Mouse (Mus musculus) erythroblast, embryonic 14.5 days (primary cell): ENCODE measurements around the gene Lhx5.

ENCODE experiments used
- GATA1 ChIP-seq: IDR thresholded peaks from 2 replicates; pipeline ENCODE4 v1.6.1; 2012; ENCODE audit warnings: low read length, inconsistent platforms, mixed read lengths
- TAL1 ChIP-seq: IDR thresholded peaks from 3 replicates; pipeline ENCODE4 v1.6.1; 2012; ENCODE audit warnings: low read length, inconsistent platforms, mixed read lengths

DNA sequence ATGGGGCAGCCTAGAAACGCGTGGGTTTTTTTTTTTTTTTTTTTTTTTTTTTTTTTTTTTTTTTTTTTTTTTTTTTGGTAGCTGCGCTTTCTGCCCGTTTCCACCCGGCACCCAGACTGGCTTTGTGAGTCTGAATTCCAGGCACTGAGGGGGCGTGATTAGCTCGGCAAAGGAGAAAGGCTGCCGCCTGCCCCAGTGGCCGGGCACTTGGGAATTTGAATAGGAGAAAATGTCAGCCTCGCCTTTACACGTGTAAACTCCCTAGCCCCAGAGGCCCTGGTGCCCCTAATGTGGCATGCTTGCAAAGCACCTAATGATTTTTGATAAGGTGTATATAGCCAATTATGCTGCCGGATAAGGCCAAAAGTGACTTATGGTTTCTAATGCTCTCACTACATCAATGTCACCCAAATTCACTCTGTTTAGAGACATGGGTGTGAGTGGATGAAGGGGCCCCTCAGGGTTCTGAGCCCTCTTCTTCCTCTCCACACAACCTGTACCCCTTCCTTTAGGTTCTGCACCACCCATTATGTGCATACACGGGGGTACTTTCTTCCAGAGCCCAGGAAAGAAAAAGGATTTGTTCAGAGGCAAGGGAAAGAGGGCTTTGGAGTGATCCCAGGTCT lies 1.7 kb downstream of the Lhx5 start:
- no peak for TF ChIP-seq GATA1
- no peak for TF ChIP-seq TAL1
